Mouse (Mus musculus): ENCODE results near the gene Kynu. TPM values are rescaled to one million over a fixed set of nuclear protein-coding genes. Genes with fewer than 3 reads are reported as not detected.

Gene Kynu
- total and polyA plus RNA-seq, 3 experiments: 0.20 to 0.31 TPM; not detected in 1

GRCm38 (mm10) chr2:43646962-43647361 is 91.8 kb downstream of the Kynu start:
- no peak for DNase-seq

DNA sequence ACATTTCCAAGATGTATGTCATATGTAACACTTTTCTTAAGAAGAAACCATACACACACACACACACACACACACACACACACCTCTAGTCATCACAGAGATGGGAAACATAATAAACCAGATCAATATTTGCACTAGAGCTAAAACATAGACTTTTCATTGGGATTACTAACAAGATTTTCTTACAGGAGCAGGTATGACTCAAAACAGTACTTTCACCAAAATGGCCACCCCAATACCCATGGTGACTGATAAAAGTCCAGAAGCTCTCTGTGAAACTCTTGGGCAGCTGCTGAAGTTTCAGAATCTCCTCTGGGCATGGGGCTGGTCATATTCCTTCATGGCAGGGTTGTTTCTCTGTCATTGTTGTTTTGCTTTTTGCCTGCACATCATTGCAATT is 114.5 kb downstream of the Kynu start:
- DNase-seq: no peak

GRCm38 (mm10) chr2:43673619-43674018 is 118.5 kb downstream of the Kynu start:
- DNase-seq: peak; percentile 54

DNA sequence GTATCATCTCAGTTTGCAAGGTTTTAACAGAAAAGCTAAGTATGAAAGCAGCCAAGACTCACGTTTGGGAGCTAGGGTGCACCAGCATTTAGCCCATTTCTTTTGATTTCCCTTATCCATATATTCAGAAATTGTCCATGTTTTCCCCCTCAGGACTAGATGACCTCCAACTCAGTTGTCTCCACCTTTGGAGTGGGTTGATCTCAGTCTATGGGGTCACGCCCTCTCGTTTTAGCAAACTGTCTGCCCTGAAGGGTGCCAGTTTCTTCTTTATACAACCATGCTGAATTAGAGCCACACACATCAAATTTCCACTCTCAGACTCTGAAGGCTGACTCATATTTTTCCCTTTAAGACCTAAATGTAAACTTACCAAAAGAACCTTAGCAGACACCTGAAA is 119.0 kb downstream of the Kynu start:
- no peak for DNase-seq

DNA sequence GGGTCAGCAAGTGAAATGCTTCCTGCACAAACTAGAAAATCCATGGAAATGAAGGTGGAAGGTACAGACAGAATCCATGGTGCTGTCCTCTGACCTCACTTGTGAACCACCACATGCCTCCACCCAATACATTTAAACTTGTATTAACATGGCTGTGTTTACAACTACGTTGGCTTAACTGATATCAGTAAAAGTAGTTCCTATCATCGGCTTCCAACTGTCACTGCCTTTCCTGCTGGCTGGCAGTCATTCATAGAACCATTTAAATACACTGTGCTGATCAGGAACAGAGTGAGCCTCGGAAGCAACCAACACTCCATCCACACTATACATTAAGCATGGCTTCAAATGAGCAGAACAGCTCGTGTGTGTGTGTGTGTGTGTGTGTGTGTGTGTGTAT is 120.1 kb downstream of the Kynu start:
- DNase-seq: no peak

DNA sequence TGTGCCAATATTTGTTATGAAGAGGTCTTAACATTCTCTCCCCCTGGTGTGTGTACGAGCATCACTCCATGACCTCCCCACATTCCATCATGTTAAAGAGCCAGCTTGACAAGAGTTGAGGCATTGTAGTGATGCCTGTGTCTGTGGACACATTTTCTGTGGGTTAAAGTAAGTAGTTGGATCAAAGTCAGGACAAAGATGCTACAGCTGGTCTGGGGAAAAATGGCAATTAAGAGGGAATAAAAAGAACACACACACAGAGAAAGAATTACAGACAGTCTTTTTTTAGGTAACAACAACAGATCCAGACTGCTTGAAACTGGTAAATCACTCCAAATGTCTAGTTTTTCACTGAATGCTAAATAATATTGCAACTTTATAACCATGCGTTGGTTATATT is 135.3 kb downstream of the Kynu start:
- no peak for DNase-seq

GRCm38 (mm10) chr2:43691290-43691689 is 136.2 kb downstream of the Kynu start:
- DNase-seq: no peak

GRCm38 (mm10) chr2:43695635-43696034 is 140.5 kb downstream of the Kynu start:
- no peak for DNase-seq

- no peak for DNase-seq
Observed at GRCm38 (mm10) chr2:43712611-43713138, 157.5 kb downstream of the Kynu start.

DNA sequence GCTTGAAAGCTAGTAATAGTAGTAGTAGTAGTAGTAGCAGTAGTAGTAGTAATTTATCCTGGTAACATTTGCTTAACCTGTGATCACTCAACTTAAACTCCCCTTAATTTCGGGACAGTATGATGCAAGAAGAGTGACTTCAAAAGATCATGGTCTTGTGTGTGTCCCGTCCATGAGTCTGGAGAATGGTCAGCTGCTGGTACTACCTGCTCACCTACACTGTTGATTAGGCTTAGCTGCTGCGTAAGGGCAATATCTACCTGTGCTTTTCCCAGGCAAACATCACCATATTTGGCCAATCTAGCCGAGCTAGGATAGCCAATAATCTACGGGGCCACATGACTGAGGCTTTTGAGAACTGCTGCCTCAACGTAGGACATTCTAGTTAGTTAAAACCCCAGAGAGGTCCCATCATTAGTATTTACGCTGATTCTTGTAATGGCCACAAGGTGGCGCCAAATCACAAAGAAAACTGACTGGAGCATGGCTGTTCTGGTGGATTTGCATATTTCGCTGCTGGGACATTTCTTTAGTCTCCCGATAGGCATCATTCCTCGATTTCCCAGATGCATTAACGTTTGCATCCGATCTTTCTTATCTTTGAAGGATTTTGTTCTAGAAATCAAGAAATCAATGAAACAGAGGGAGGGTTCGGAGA is 167.4 kb downstream of the Kynu start:
- DNase-seq: peak; percentile 57

DNA sequence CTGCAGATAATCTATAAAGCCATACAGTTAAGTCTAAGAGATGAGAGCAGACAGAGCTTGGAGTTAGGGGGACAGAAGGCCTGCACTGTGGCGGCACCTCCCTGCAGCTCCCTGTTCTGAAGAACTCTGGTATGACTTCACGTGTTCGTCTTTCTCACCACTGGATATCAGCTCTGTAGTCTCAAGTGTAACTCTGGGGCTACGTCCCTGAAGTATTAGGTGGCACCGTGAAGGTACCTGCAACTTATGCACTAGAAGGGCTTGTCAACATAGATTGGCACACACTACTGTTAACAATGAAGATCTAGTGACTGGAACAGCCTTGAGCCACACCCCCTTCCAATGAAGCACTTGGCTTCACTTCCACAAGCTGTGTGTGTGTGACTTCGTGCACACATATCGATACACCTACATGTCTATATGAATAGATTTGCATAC is 168.0 kb downstream of the Kynu start:
- no peak for DNase-seq

DNA sequence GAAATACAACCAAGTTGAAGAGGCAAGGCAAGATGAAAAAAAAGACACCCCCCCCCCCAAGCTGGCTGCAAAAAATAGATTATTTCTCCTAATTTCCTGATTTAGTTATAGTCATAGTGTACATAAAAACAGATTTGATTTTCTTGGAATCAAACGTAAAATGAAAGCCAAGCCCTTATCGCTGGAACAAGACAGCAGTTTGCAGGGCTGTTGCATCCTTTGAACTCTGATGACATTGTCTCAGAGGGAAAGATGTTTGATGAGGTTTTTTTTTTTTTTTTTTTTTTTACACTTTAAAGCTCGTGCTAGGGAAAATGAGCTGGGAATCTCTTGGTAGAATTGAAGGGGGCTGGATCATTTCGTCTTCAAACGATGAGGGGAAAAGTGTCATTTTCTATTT is 172.1 kb downstream of the Kynu start:
- no peak for DNase-seq

- DNase-seq: no peak
Observed at GRCm38 (mm10) chr2:43727693-43728092, 172.6 kb downstream of the Kynu start.

GRCm38 (mm10) chr2:43728831-43729230 is 173.7 kb downstream of the Kynu start:
- no peak for DNase-seq

Other genes starting within 250 kb of the Kynu start
- 1 to 10 TPM; 1.8 to 2.6 TPM for gene Arhgap15, start 193.5 kb downstream of the Kynu start, total RNA-seq (2021)
- 0.08 and 0.09 TPM in 2 replicates for gene Arhgap15, start 193.5 kb downstream of the Kynu start, polyA plus RNA-seq (2012; rRNA removed)